Mouse (Mus musculus) adrenal gland, adult 18-20 months (tissue): Measurements from ENCODE around the gene Rims1. TPM values are rescaled to one million over a fixed set of nuclear protein-coding genes. Genes with fewer than 3 reads are reported as not detected.

Source experiments
- DNase-seq, 2 experiments: peaks; one replicate each; pipeline ENCODE4 v3.0.0; 2021 to 2022; ENCODE audit warnings: low spot score in 2 of 2
- total RNA-seq, 2 experiments: library from RNA; stranded (reverse); gene quantifications; 1 replicate in 1 of 2; 2 replicates in 1 of 2; pipeline ENCODE4 v1.2.3; 2021

The Rims1 gene
- total RNA-seq, 2 experiments from 2014 or later, result 0.40 to 0.64 TPM

GRCm38 (mm10) chr1:22594841-22595240 lies 211.0 kb downstream of the Rims1 start:
- no peak for DNase-seq

- no peak for DNase-seq
Observed at GRCm38 (mm10) chr1:22587859-22588383, 217.9 kb downstream of the Rims1 start.

- DNase-seq, result no peak
Observed at GRCm38 (mm10) chr1:22585560-22585959, 220.2 kb downstream of the Rims1 start.

GRCm38 (mm10) chr1:22579470-22579869 lies 226.3 kb downstream of the Rims1 start:
- DNase-seq, result no peak

GRCm38 (mm10) chr1:22572720-22573119 lies 233.1 kb downstream of the Rims1 start:
- no peak for DNase-seq

- DNase-seq, result no peak
Observed at GRCm38 (mm10) chr1:22546273-22546672, 259.5 kb downstream of the Rims1 start.

GRCm38 (mm10) chr1:22538129-22538528 lies 267.7 kb downstream of the Rims1 start:
- DNase-seq, result no peak

- no peak for DNase-seq
Observed at GRCm38 (mm10) chr1:22536776-22537175, 269.0 kb downstream of the Rims1 start.

- DNase-seq, result no peak
Observed at GRCm38 (mm10) chr1:22535049-22535448, 270.7 kb downstream of the Rims1 start.

GRCm38 (mm10) chr1:22533146-22534096 lies 272.4 kb downstream of the Rims1 start:
- DNase-seq, result no peak

GRCm38 (mm10) chr1:22515103-22515502 lies 290.7 kb downstream of the Rims1 start:
- DNase-seq, result no peak

GRCm38 (mm10) chr1:22512421-22512820 lies 293.4 kb downstream of the Rims1 start:
- DNase-seq, result no peak

GRCm38 (mm10) chr1:22511614-22512013 lies 294.2 kb downstream of the Rims1 start:
- DNase-seq, result no peak

- no peak for DNase-seq
Observed at GRCm38 (mm10) chr1:22508735-22509615, 296.8 kb downstream of the Rims1 start.

GRCm38 (mm10) chr1:22487270-22487864 lies 318.4 kb downstream of the Rims1 start:
- no peak for DNase-seq

GRCm38 (mm10) chr1:22476220-22476619 lies 329.6 kb downstream of the Rims1 start:
- DNase-seq, result no peak

- DNase-seq, result no peak
Observed at GRCm38 (mm10) chr1:22467033-22467432, 338.8 kb downstream of the Rims1 start.

GRCm38 (mm10) chr1:22466597-22466996 lies 339.2 kb downstream of the Rims1 start:
- no peak for DNase-seq

- no peak for DNase-seq
Observed at GRCm38 (mm10) chr1:22424020-22424419, 381.8 kb downstream of the Rims1 start.

GRCm38 (mm10) chr1:22422102-22422501 lies 383.7 kb downstream of the Rims1 start:
- DNase-seq, result no peak

- no peak for DNase-seq
Observed at GRCm38 (mm10) chr1:22410173-22410572, 395.6 kb downstream of the Rims1 start.
